Mouse (Mus musculus): ENCODE results near the gene Gm4969. TPM values are rescaled to one million over a fixed set of nuclear protein-coding genes. Genes with fewer than 3 reads are reported as not detected.

Gene Gm4969
- total RNA-seq, 2 experiments from 2014 or later = not detected

Small RNA genes within 50 kb of the gene (microRNA-seq; reads per million reads assigned to microRNA genes)
- 2.0 to 6.5 reads per million in 2 experiments for gene Mir3100 (ENCODE audit: borderline number of aligned reads in 2 of 2)

Other genes starting within 250 kb of the Gm4969 start
- gene Pglyrp1, start 247.0 kb downstream of the Gm4969 start, total RNA-seq (2021) = 1 to 10 TPM; 1.4 to 1.6 TPM
- gene Ccdc61, start 208.0 kb downstream of the Gm4969 start, total RNA-seq (2021) = 10 to 100 TPM in 1 of 2 experiments, 1 to 10 TPM in 1; 7.7 to 11.0 TPM
- 1 to 10 TPM; 4.8 to 7.7 TPM for gene Nova2, start 192.5 kb downstream of the Gm4969 start, total RNA-seq (2021)
- gene Nanos2, start 131.0 kb downstream of the Gm4969 start, total RNA-seq (2021) = not detected
- gene Mypop, start 127.1 kb downstream of the Gm4969 start, total RNA-seq (2021) = 1 to 10 TPM; 3.4 to 4.3 TPM
- 10 to 100 TPM; 19.6 to 23.0 TPM for gene Irf2bp1, start 114.3 kb downstream of the Gm4969 start, total RNA-seq (2021)
- not detected for gene Foxa3, start 94.8 kb downstream of the Gm4969 start, total RNA-seq (2021)
- gene Sympk, start 94.0 kb downstream of the Gm4969 start, total RNA-seq (2021) = 10 to 100 TPM; 85.2 to 86.8 TPM
- not detected for gene Rsph6a, start 63.7 kb downstream of the Gm4969 start, total RNA-seq (2021)
- 10 to 100 TPM; 48.8 to 52.4 TPM for gene Dmwd, start 42.1 kb downstream of the Gm4969 start, total RNA-seq (2021)
- gene Dmpk, start 34.5 kb downstream of the Gm4969 start, total RNA-seq (2021) = 100 to 1,000 TPM; 512 to 563 TPM
- 10 to 100 TPM in 1 of 2 experiments, 1 to 10 TPM in 1; 7.2 to 10.2 TPM for gene Six5, start 23.8 kb downstream of the Gm4969 start, total RNA-seq (2021)
- gene Fbxo46, start 1.5 kb upstream of the Gm4969 start, total RNA-seq (2021) = 1 to 10 TPM; 4.6 to 5.3 TPM
- 1 to 10 TPM; 3.8 to 4.8 TPM for gene Qpctl, start 30.9 kb upstream of the Gm4969 start, total RNA-seq (2021)
- gene Snrpd2, start 31.4 kb upstream of the Gm4969 start, total RNA-seq (2021) = 10 to 100 TPM; 66.8 to 67.0 TPM
- gene Gipr, start 47.8 kb upstream of the Gm4969 start, total RNA-seq (2021) = under 1 TPM in 1 of 2 experiments, not detected in 1; 0.14 TPM
- gene Eml2, start 58.1 kb upstream of the Gm4969 start, total RNA-seq (2021) = 10 to 100 TPM; 34.3 to 44.4 TPM
- 10 to 100 TPM in 1 of 2 experiments, 1 to 10 TPM in 1; 7.9 to 10.6 TPM for gene Gpr4, start 94.2 kb upstream of the Gm4969 start, total RNA-seq (2021)
- gene Opa3, start 110.0 kb upstream of the Gm4969 start, total RNA-seq (2021) = 10 to 100 TPM; 53.9 to 62.9 TPM
- gene Vasp, start 153.4 kb upstream of the Gm4969 start, total RNA-seq (2021) = 10 to 100 TPM; 32.6 to 36.1 TPM
- not detected for gene Ppm1n, start 161.7 kb upstream of the Gm4969 start, total RNA-seq (2021)
- gene Rtn2, start 164.3 kb upstream of the Gm4969 start, total RNA-seq (2021) = 100 to 1,000 TPM; 137 to 148 TPM
- gene Fosb, start 191.7 kb upstream of the Gm4969 start, total RNA-seq (2021) = under 1 TPM; 0.14 to 0.86 TPM
- gene Ercc1, start 226.4 kb upstream of the Gm4969 start, total RNA-seq (2021) = 10 to 100 TPM; 43.4 to 48.0 TPM
- gene Cd3eap, start 241.1 kb upstream of the Gm4969 start, total RNA-seq (2021) = 10 to 100 TPM; 10.4 to 11.2 TPM
- gene Ppp1r13l, start 241.4 kb upstream of the Gm4969 start, total RNA-seq (2021) = 10 to 100 TPM; 35.8 to 44.2 TPM